Mouse (Mus musculus) embryonic facial prominence, embryonic 11.5 days (tissue): ENCODE measurements around the gene 4933428M09Rik. TPM values are rescaled to one million over a fixed set of nuclear protein-coding genes. Genes with fewer than 3 reads are reported as not detected.
A peak's percentile ranks its signal among the peaks of the same experiment; 100 is the strongest.
"Not testable (repeated sequence)": the region's sequence is repeated elsewhere in the genome, so short reads cannot be mapped to it uniquely, and the experiment has no call there.

Experiments used
- ATAC-seq: fragments of 200-750 bp; cut with Nextera tagmentation; replicated peaks from 2 replicates; pipeline ENCODE4 v1.8.0; 2017; ENCODE audit warnings: low read depth; ENCODE audit not compliant: insufficient number of reproducible peaks, low FRiP score, low TSS enrichment
- DNase-seq: peaks from one replicate; pipeline ENCODE4 v3.0.0-alpha.2; 2015; ENCODE audit warnings: low spot score
- H3K27ac ChIP-seq: fragments of 300-500 bp; sonication (generic); replicated peaks from 2 replicates; pipeline ENCODE4 v1.5.1; 2014; ENCODE audit warnings: mild to moderate bottlenecking, low read depth, low read length, control low read depth
- H3K27me3 ChIP-seq: fragments of 300-500 bp; sonication (generic); 2 replicates; pipeline ENCODE4 v1.6.1; 2014; ENCODE audit warnings: mild to moderate bottlenecking, low read length, moderate library complexity, mixed read lengths; ENCODE audit not compliant: control insufficient read depth, insufficient read depth
- H3K36me3 ChIP-seq: fragments of 300-500 bp; sonication (generic); replicated peaks from 2 replicates; pipeline ENCODE4 v1.6.1; 2014; ENCODE audit warnings: low read depth, mild to moderate bottlenecking, low read length, moderate library complexity, mixed read lengths; ENCODE audit not compliant: control insufficient read depth, insufficient read depth
- H3K4me1 ChIP-seq: fragments of 300-500 bp; sonication (generic); 2 replicates; pipeline ENCODE4 v1.6.1; 2014; ENCODE audit warnings: low read length, mixed read lengths; ENCODE audit not compliant: control insufficient read depth, insufficient read depth
- H3K4me2 ChIP-seq: fragments of 300-500 bp; sonication (generic); 2 replicates; pipeline ENCODE4 v1.6.1; 2014; ENCODE audit warnings: low read depth, mild to moderate bottlenecking, control low read depth, low read length, moderate library complexity
- H3K4me3 ChIP-seq: fragments of 300-500 bp; sonication (generic); 2 replicates; pipeline ENCODE4 v1.5.1; 2014; ENCODE audit warnings: low read depth, low read length, control low read depth
- H3K9ac ChIP-seq: fragments of 300-500 bp; sonication (generic); replicated peaks from 2 replicates; pipeline ENCODE4 v1.6.1; 2014; ENCODE audit warnings: mild to moderate bottlenecking, control low read depth, low read length
- H3K9me3 ChIP-seq: fragments of 300-500 bp; sonication (generic); replicated peaks from 2 replicates; pipeline ENCODE4 v1.6.1; 2016; ENCODE audit warnings: mild to moderate bottlenecking, low read length, inconsistent platforms, mixed read lengths; ENCODE audit not compliant: control insufficient read depth
- WGBS: fragments of 180-500 bp; shearing (Covaris S2); extraction: QIAGEN DNeasy Blood & Tissue Kit; methylation state at CpG from one replicate; pipeline ENCODE4 v1.1.7; 2014; 5-methylcytosine and 5-hydroxymethylcytosine counted together
- polyA plus RNA-seq: library from polyadenylated mRNA; unstranded; fragments of >200 nt; fragmentation: Nextera tagmentation; extraction: Ambion mirVana; gene quantifications from 2 replicates; pipeline ENCODE4 v1.2.1, GENCODE M21; 2014

The 4933428M09Rik gene
- polyA plus RNA-seq: not detected in 2 replicates

DNA sequence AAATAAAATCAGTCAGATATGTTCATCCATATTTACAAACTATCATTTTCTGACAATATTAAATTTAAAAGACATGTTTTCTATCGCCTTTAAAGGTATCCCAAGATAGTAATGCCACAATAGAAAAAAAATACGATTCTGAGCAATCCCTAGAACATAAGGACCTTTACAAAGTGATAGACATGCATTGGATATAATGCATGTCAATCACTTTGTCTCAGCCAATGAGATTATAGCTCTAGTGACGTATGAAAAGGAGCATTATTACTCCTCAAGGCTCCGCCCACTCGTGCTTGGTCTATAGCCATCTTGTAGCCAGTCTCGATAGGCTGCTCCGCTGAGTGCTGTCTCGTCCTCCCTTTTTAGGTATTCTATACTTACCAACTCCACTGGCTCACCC is at the start of gene 4933428M09Rik:
Gene 4933428M09Rik, plus strand, starts transcription at position 301 of the 400 bp plus-strand sequence.
- H3K9ac ChIP-seq: no peak within 1 kb of the TSS
- H3K4me1 ChIP-seq: no peaks in the 10 kb centered on the region
- no peaks in the 10 kb centered on the region for H3K9me3 ChIP-seq
- H3K27me3 ChIP-seq: no peaks in the 10 kb centered on the region
- no peak for ATAC-seq
- DNase-seq: no peak
- H3K4me2 ChIP-seq: no peak within 1 kb of the TSS
- no peak within 1 kb of the TSS for H3K27ac ChIP-seq
- no peaks in the 10 kb centered on the region for H3K36me3 ChIP-seq
- H3K4me3 ChIP-seq: no peak within 1 kb of the TSS
- WGBS: 92% methylated on average over 8 of the region's 8 CpGs

DNA sequence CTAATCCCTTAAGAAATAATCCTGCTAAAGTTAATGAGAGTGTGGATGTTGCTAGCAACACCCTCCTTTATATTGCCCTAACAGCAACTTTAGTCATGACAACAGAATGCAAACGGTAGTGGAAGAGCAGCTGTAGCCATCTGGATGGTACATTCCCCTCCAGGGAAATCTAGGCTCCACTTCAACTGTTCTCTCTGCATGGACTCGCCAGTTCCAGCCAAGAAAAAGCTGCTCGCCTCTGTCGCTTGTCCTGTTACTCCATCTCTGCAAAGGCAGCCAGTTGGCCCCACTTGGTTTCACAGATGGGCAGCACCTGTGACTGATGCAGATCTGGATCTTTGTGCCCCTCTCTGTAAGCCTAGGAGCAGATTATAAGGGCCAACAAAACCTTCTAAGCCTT is 45.0 kb upstream of the 4933428M09Rik start:
- H3K4me1 ChIP-seq: no peaks in the 10 kb centered on the region
- DNase-seq: no peak
- ATAC-seq: no peak

DNA sequence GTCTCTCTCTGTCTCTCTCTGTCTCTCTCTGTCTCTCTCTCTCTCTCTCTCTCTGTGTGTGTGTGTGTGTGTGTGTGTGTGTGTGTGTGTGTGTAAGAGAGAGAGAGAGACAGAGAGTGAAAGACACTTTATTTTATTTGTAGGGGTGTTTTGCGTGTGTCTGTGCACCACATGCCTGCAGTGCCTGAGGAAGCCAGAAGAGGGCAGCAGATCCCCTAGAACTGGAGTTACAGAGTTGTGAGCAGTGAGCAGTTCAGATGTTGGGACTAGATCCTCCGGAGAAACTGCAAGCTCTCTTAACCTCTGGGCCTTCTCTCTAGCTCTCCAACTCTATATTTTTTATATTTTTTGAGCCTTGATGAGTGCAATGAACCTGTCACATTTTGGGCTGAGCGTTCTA is 12.5 kb downstream of the 4933428M09Rik start:
- not testable (repeated sequence) for H3K27ac ChIP-seq, H3K4me2 ChIP-seq, H3K4me1 ChIP-seq, H3K36me3 ChIP-seq, H3K27me3 ChIP-seq, H3K9me3 ChIP-seq, H3K9ac ChIP-seq, H3K4me3 ChIP-seq, DNase-seq, ATAC-seq
- WGBS: 86% methylated on average over 3 of the region's 3 CpGs

More for the DNA sequence above, 45.0 kb upstream of the 4933428M09Rik start:
- Histone ChIP-seq H3K27me3 (no peaks in the 10 kb centered on the region), H3K9me3 (no peaks in the 10 kb centered on the region), H3K36me3 (no peaks in the 10 kb centered on the region), H3K9ac (no peak overlapping the region), H3K4me3 (no peak overlapping the region), H3K4me2 (no peak overlapping the region), H3K27ac (no peak overlapping the region)
- WGBS: 51% methylated on average over 4 of the region's 4 CpGs

DNA sequence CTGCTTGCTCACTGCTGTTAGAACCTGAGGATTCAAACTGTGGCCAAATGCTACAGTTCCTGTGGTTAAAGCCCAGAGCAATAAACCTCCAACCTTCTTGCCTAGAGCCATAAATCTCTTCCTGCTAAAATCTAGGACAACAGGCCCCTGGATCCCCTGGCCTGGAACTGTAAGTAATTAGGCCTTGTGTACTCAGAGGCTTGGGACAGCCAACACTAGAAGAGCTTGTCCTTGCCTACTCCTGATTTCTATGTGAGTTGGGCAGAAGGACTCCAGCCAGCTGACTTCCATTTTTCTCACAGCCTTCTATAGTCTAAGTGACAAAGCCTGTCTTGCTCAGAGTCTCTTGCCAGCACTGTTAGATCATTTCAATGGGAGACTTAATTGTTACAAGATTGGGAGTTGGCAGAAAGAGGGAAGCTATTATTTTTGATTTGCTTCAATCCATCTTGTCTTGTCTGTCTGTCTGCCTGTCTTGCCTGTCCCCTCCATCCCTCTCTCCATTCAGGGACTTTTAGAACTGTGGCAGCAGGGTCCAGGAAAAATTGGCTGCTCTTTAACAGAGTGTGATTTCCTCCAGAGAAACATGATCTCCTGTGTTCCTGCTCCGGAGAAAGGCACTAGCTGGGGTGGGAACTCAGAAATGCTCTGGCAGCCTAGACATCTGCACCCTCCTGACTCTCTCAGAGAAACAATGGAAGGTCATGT is 15.7 kb downstream of the 4933428M09Rik start:
- Histone ChIP-seq H3K36me3 (no peaks in the 10 kb centered on the region), H3K4me3 (no peak overlapping the region), H3K4me1 (no peaks in the 10 kb centered on the region), H3K27ac (no peak overlapping the region), H3K27me3 (no peaks in the 10 kb centered on the region), H3K9me3 (no peaks in the 10 kb centered on the region), H3K9ac (no peak overlapping the region), H3K4me2 (no peak overlapping the region)
- DNase-seq (no peak), ATAC-seq (no peak)
- WGBS: 5% methylated on average over 1 of the region's 1 CpGs

DNA sequence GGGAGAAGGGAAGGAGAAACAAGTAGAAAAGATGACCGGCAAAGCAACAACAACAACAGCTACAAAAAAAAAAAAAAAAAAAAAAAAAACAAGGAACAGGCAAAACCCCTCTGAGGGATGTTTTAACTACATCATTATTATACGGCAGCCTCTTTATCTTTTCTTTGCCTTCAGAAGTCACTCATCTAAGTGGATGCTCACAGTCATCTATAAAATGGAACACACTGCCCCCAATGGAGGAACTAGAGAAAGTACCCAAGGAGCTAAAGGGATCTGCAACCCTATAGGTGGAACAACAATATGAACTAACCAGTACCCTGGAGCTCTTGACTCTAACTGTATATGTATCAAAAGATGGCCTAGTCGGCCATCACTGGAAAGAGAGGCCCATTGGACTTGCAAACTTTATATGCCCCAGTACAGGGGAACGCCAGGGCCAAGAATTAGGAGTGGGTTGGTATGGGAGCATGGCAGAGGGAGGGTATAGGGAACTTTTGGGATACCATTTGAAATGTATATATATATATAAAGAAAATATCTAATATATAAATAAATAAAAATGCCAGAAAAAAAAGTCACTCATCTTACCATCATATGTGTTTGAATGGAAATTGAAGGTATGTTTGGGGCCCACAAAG is 30.3 kb downstream of the 4933428M09Rik start:
- H3K4me2 ChIP-seq, H3K27ac ChIP-seq, H3K4me1 ChIP-seq, DNase-seq, H3K9ac ChIP-seq, H3K9me3 ChIP-seq, H3K4me3 ChIP-seq, H3K36me3 ChIP-seq, H3K27me3 ChIP-seq: not testable (repeated sequence)
- 89% methylated on average over 4 of the region's 4 CpGs for WGBS
- ATAC-seq: 0 out of 2 replicates have a peak, but pooled peaks have one; percentile 44

DNA sequence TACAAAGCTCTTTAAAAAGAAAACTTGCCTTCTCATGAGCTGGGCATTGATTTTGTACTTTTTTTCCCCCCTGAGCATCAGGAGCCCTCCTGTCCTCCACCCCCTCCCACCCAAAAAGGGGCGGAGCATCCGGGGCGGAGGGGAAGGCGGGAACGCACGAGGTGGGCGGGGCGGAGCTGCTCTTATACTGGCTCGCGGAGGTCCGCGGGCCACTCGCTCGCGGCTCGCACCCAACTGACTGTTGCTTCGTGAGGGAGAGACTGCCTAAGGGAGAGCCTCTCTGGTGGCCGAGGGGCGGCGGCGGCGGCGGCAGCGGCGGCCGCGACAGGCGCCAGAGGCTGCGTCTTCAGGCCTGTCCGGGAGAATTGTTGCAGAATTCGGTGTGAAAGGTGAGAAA is 30.8 kb downstream of the 4933428M09Rik start, which contains the start of gene Mum1l1:
Gene Mum1l1, plus strand, starts transcription at position 214 of the 397 bp plus-strand sequence.
- Histone ChIP-seq H3K36me3 (no peaks in the 10 kb centered on the region), H3K9me3 (no peaks in the 10 kb centered on the region), H3K4me2 (peak within 1 kb of the TSS; percentile 44), H3K27ac (no peak within 1 kb of the TSS), H3K27me3 (no peaks in the 10 kb centered on the region), H3K4me3 (peak within 1 kb of the TSS; percentile 40), H3K4me1 (no peaks in the 10 kb centered on the region), H3K9ac (peak within 1 kb of the TSS; percentile 26; the same call in 1 of the 2 replicates)
- 23% methylated on average over 27 of the region's 31 CpGs for WGBS
- DNase-seq: peak; percentile 78
- ATAC-seq: peak; percentile 93

DNA sequence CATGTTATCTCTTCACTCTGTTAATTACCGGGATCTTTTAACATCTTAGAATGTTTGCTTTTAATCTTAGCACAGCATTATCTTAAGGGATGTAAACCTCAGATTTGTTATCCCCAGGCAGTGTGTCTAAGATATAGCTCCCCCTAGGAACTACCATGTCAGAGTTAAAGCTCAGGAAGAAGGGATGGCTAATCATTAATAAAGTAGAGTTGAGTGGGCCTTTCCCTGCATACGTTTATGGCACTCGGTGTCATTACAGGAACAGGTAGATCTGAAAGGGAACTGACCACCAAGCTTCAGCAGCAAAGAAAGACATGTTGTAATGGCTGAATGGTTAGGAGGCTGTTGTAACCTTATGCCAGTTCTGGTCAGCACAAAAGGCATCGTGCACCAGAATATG is 35.7 kb downstream of the 4933428M09Rik start:
- Histone ChIP-seq H3K36me3 (no peaks in the 10 kb centered on the region), H3K4me1 (no peaks in the 10 kb centered on the region), H3K4me3 (no peak overlapping the region), H3K27ac (no peak overlapping the region), H3K4me2 (no peak overlapping the region), H3K9ac (no peak overlapping the region), H3K27me3 (no peaks in the 10 kb centered on the region), H3K9me3 (no peaks in the 10 kb centered on the region)
- DNase-seq: no peak
- ATAC-seq: no peak
- WGBS: 75% methylated on average over 4 of the region's 4 CpGs

DNA sequence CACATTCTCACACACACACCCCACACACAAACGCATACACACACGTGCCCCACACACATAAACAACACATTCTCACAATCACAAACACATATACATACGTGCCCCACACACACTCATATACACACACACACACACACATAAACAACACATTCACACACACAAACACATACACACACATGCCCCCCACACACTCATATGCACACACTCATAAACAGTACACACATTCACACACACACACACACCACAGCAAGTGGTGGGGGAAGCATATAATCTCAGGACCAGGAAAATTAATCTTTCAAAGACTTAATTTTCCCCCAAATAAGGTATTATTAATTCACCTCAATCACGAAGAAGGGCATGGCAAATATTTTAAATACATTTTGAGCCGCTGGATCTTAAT is 37.4 kb downstream of the 4933428M09Rik start:
- Histone ChIP-seq H3K9ac (no peak overlapping the region), H3K9me3 (no peaks in the 10 kb centered on the region), H3K27ac (no peak overlapping the region), H3K36me3 (no peaks in the 10 kb centered on the region), H3K4me3 (no peak overlapping the region), H3K4me1 (no peaks in the 10 kb centered on the region), H3K27me3 (no peaks in the 10 kb centered on the region), H3K4me2 (no peak overlapping the region)
- ATAC-seq (no peak), DNase-seq (no peak)
- 71% methylated on average over 5 of the region's 5 CpGs for WGBS
